Mouse (Mus musculus) Patski (cell line): ENCODE measurements around the gene Nxnl2. TPM values are rescaled to one million over a fixed set of nuclear protein-coding genes. Genes with fewer than 3 reads are reported as not detected.
"Not testable (repeated sequence)": the region's sequence is repeated elsewhere in the genome, so short reads cannot be mapped to it uniquely, and the experiment has no call there.

Experiments used
- ATAC-seq: fragments of 100-300 bp; one replicate; pipeline ENCODE4 v1.8.0; 2021
- CTCF ChIA-PET: fragments of 350-600 bp; sonication (Branson Sonifier 250); formaldehyde crosslinking; loops from one replicate; lab custom pipeline; 2022; ENCODE audit warnings: inconsistent platforms; lab: Charles Lee
- POLR2A ChIA-PET: fragments of 350-600 bp; sonication (Branson Sonifier 250); formaldehyde crosslinking; loops from one replicate; lab custom pipeline; 2022; ENCODE audit warnings: antibody characterized with exemption, inconsistent platforms; lab: Charles Lee
- DNase-seq: peaks from one replicate; pipeline ENCODE4 v3.0.0-alpha.2; 2011; ENCODE audit warnings: low read depth, low spot score
- H3K27me3 ChIP-seq: fragments of 371-371 bp; one replicate; pipeline ENCODE4 v1.5.1; 2021
- CTCF ChIP-seq: fragments of 100-300 bp; IDR thresholded peaks from one replicate; pipeline ENCODE4 v1.5.1; 2021
- in situ Hi-C: fragments of 300-500 bp; cut with MboI; formaldehyde crosslinking; loops from 3 replicates; pipeline ENCODE4 v1.11.1; 2018; ENCODE audit warnings: low pct_unique_long_range_greater_than_20kb, mixed read lengths
- polyA plus RNA-seq: library from polyadenylated mRNA; unstranded; gene quantifications from one replicate; pipeline ENCODE4 v1.2.3, GENCODE M21; 2021

Nxnl2 gene
- polyA plus RNA-seq, 1 experiment from 2014 or later = 0.17 TPM

DNA sequence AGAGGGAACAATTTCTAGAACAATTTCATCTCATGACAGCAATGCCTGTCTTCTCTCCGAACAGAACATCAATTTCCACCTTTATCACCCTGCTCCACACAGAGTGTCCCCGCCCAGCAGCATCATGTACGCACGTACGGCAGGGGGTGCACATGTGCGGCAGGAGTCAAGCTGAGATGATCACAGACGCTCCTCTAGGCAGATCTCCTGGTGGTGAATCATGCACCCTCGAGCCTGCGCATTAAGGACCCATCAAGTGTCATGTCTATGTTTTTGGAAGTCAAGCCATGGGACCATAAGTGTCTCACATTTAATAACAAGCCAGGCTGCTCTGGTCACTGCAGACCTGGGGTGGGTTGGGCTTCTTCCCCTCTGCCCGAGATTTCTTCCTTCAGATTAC, 8.1 kb downstream of the Nxnl2 start:
- ATAC-seq (no peak), DNase-seq (no peak)
- ChIA-PET POLR2A (no interaction called here), CTCF (no interaction called here)
- no peak for TF ChIP-seq CTCF
- no peaks in the 10 kb centered on the region for H3K27me3 ChIP-seq
- in situ Hi-C loops = no loop called here

DNA sequence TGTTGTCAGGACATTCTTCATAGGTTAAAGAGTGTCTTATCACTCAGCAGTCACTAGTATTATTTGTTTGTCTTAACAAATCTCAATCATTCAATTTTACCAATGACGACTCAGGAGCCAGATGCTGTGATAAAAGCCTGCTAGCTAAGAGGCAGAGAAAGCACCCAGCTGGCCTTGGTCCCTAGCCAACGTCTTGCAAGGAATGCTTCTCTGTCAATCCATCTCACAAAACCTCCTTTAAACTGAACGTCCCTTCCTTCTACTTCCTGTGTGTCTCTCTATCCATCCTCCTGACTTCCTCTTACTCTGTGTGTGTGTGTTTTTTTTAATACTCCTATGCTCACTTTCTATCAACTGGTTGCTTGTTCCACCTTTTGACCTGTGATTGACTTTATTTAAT, 8.5 kb downstream of the Nxnl2 start:
- no peaks in the 10 kb centered on the region for H3K27me3 ChIP-seq
- POLR2A ChIA-PET = no interaction called here
- CTCF ChIA-PET = no interaction called here
- in situ Hi-C loops = no loop called here
- TF ChIP-seq CTCF = no peak
- DNase-seq (no peak), ATAC-seq (no peak)

DNA sequence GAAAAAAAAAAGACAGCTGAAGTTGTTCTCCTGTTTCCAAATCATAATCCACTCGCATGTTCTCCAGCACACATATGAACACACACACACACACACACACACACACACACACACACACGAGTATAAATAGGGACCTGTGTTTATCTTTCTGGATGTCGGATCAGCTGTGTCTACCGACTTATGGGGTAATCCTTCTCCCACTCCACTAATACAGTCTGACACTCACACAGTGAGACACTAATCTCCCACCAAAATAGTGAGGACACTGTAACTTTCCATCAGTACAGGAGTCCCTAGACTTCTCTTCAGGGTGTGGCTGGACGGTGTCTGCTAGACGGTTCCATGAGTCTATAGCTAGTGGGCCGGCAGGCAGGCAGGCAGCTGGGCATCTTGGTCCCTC, 11.4 kb downstream of the Nxnl2 start:
- H3K27me3 ChIP-seq = no peaks in the 10 kb centered on the region
- ATAC-seq (no peak), DNase-seq (no peak)
- ChIA-PET POLR2A (no interaction called here), CTCF (interaction anchor here (0.9 to 1.0 kb wide), 2 partner anchors 8 to 17 kb away, joined by 3 read pairs; no protein-coding TSS in a partner anchor)
- in situ Hi-C loops = no loop called here
- no peak for TF ChIP-seq CTCF

- H3K27me3 ChIP-seq = no peaks in the 10 kb centered on the region
- DNase-seq = no peak
- ChIA-PET CTCF (interaction anchor here (1.4 to 1.8 kb wide), 3 partner anchors 11 to 22 kb away, joined by 3 to 6 read pairs (median 5); no protein-coding TSS in a partner anchor), POLR2A (no interaction called here)
- ATAC-seq = no peak
- no peak for TF ChIP-seq CTCF
- in situ Hi-C loops = loop anchor here (5.0 kb wide), 1 partner anchor 232 kb away; no protein-coding TSS in a partner anchor
Observed at GRCm38 (mm10) chr13:51184896-51185295, 14.1 kb downstream of the Nxnl2 start.

DNA sequence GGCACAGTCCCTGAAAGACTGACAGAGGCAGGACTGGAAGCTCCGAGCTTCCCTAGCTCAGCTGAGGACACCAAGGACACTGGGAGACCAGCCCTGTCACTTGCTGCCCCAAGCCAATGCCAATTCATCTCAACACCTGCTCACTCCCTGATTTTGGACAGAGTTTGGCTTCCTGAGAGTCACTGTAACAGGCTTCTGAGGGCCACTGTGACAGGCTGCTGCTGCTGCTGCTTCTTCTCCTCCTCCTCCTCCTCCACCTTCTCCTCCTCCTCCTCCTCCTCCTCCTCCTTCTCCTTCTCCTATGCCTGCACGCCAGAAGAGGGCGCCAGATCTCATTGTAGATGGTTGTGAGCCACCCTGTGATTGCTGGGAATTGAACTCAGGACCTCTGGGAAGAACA, 19.5 kb downstream of the Nxnl2 start:
- H3K27me3 ChIP-seq = no peaks in the 10 kb centered on the region
- no peak for TF ChIP-seq CTCF
- DNase-seq = no peak
- ChIA-PET CTCF (no interaction called here), POLR2A (no interaction called here)
- in situ Hi-C loops = no loop called here
- ATAC-seq = no peak

- DNase-seq (no peak), ATAC-seq (no peak)
- ChIA-PET POLR2A (no interaction called here), CTCF (interaction anchor here (0.8 to 1.8 kb wide), 4 partner anchors 23 to 244 kb away, joined by 3 to 4 read pairs (median 3); no protein-coding TSS in a partner anchor)
- TF ChIP-seq CTCF = peak; percentile 56
- in situ Hi-C loops = no loop called here
- no peaks in the 10 kb centered on the region for H3K27me3 ChIP-seq
Observed at GRCm38 (mm10) chr13:51191416-51192140, 20.8 kb downstream of the Nxnl2 start.

DNA sequence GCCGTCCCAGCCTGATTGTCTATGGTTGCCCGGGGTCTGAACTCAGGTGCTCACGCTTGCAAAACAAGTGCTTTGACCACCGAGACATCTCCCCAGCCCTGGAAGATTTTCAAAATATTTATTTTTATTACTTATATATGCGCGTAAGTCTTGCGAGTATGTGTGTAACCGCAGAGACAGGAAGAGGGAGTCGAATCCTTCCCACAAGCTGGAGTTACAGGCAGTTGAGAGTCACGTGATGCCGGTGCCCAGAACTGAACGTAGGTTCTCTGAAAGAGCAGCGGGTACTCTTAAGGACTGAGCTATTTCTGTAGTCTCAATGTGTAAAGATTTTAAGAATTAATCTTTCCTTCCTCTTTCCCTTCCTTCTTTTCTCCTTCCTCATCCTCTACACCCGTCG, 23.1 kb downstream of the Nxnl2 start:
- ChIA-PET CTCF (interaction anchor here (2.5 kb wide), 1 partner anchor 224 kb away, joined by 5 read pairs; no protein-coding TSS in a partner anchor), POLR2A (no interaction called here)
- no peak for TF ChIP-seq CTCF
- ATAC-seq (no peak), DNase-seq (no peak)
- no peaks in the 10 kb centered on the region for H3K27me3 ChIP-seq
- in situ Hi-C loops = no loop called here

- no peaks in the 10 kb centered on the region for H3K27me3 ChIP-seq
- in situ Hi-C loops = no loop called here
- ChIA-PET CTCF (no interaction called here), POLR2A (interaction anchor here (0.5 to 0.6 kb wide), 2 partner anchors 114 to 185 kb away, joined by 4 to 10 read pairs; no protein-coding TSS in a partner anchor)
- ATAC-seq (no peak), DNase-seq (no peak)
- no peak for TF ChIP-seq CTCF
Observed at GRCm38 (mm10) chr13:51197699-51198098, 26.9 kb downstream of the Nxnl2 start.

DNA sequence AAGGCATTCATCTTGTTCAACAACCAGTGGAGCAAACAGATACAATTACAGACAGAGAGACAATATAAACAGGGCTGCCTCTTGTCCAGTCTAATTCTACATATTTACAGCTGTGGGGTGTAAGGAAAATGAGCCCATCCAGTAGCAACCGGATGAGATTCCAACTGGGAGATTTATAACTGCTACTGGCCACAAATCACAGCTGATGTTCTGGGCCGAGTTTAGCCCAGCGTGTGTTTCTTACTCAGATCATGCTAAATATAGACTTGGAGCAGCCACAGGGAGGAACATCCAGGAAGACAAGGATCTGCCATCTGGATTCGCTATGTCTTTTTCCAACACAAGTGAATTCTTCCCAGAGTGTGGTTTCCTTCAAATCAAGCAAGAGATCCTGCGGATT, 27.4 kb downstream of the Nxnl2 start:
- DNase-seq (peak; percentile 62), ATAC-seq (no peak)
- no peaks in the 10 kb centered on the region for H3K27me3 ChIP-seq
- in situ Hi-C loops = no loop called here
- CTCF ChIA-PET = no interaction called here
- TF ChIP-seq CTCF = no peak
- POLR2A ChIA-PET = interaction anchor here (0.5 to 0.6 kb wide), 2 partner anchors 115 to 184 kb away, joined by 4 to 10 read pairs; no protein-coding TSS in a partner anchor

- CTCF ChIA-PET, in situ Hi-C loops, DNase-seq, POLR2A ChIA-PET, ATAC-seq, H3K27me3 ChIP-seq: not testable (repeated sequence)
Observed at GRCm38 (mm10) chr13:51201985-51202843, 31.4 kb downstream of the Nxnl2 start.

DNA sequence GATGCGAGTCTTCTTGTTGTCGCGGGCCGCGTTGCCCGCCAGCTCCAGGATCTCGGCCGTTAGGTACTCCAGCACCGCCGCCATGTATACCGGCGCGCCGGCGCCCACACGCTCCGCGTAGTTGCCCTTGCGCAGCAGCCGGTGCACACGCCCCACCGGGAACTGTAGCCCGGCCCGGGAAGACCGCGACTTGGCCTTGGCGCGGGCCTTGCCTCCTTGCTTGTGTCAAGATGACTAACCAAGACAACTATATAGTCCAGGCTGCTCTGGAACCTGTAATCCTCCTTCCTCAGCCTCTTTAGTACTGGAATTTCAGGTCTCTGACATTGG, 32.0 kb downstream of the Nxnl2 start:
- ATAC-seq, in situ Hi-C loops, POLR2A ChIA-PET, CTCF ChIA-PET, DNase-seq, H3K27me3 ChIP-seq: not testable (repeated sequence)
